Mouse (Mus musculus) liver, postnatal 0 days (tissue): ENCODE measurements at regions not wholly inside any gene's neighbourhood (a gene's known extent, or its start where the extent isn't known, plus 50 kb on each side); places are given as distances from the start of the nearest gene placed in this dataset.

Source experiments
- ATAC-seq: fragments of 200-750 bp; cut with Nextera tagmentation; 2 replicates; pipeline ENCODE4 v1.8.0; 2017; ENCODE audit warnings: mild to moderate bottlenecking, moderate library complexity
- DNase-seq: peaks from one replicate; pipeline ENCODE4 v3.0.0-alpha.2; 2016
- H3K27ac ChIP-seq: fragments of 300-500 bp; sonication (generic); 2 replicates; pipeline ENCODE4 v1.5.1; 2014; ENCODE audit warnings: antibody characterized with exemption, moderate library complexity, mild to moderate bottlenecking, low read depth
- H3K27me3 ChIP-seq: fragments of 300-500 bp; sonication (generic); 2 replicates; pipeline ENCODE4 v1.6.1; 2014; ENCODE audit warnings: low read length, control low read depth, mixed read lengths; ENCODE audit not compliant: insufficient read depth
- H3K36me3 ChIP-seq: fragments of 300-500 bp; sonication (generic); replicated peaks from 2 replicates; pipeline ENCODE4 v1.6.1; 2014; ENCODE audit warnings: mild to moderate bottlenecking, control low read depth, low read length, moderate library complexity, mixed read lengths; ENCODE audit not compliant: insufficient read depth
- H3K4me1 ChIP-seq: fragments of 300-500 bp; sonication (generic); 2 replicates; pipeline ENCODE4 v1.6.1; 2014; ENCODE audit warnings: antibody characterized with exemption, mild to moderate bottlenecking, control low read depth; ENCODE audit not compliant: insufficient read depth
- H3K4me2 ChIP-seq: fragments of 300-500 bp; sonication (generic); 2 replicates; pipeline ENCODE4 v1.6.1; 2014; ENCODE audit warnings: low read depth, mild to moderate bottlenecking, low read length, moderate library complexity, mixed read lengths
- H3K4me3 ChIP-seq: fragments of 300-500 bp; sonication (generic); 2 replicates; pipeline ENCODE4 v1.5.1; 2014; ENCODE audit warnings: low read depth, low read length
- H3K9ac ChIP-seq: fragments of 300-500 bp; sonication (generic); replicated peaks from 2 replicates; pipeline ENCODE4 v1.6.1; 2014; ENCODE audit warnings: mild to moderate bottlenecking, moderate library complexity
- H3K9me3 ChIP-seq: fragments of 300-500 bp; sonication (generic); 2 replicates; pipeline ENCODE4 v1.6.1; 2016; ENCODE audit warnings: mild to moderate bottlenecking, control low read depth, low read length, mixed read lengths
- CTCF ChIP-seq: sonication (generic); IDR thresholded peaks from 2 replicates; pipeline ENCODE4 v1.5.1; 2016; ENCODE audit warnings: antibody characterized with exemption, low read depth
- EP300 ChIP-seq: IDR thresholded peaks from 2 replicates; pipeline ENCODE4 v1.6.1; 2016; ENCODE audit warnings: antibody characterized with exemption, low read depth, mild to moderate bottlenecking
- WGBS: fragments of 180-500 bp; shearing (Covaris S2); extraction: QIAGEN DNeasy Blood & Tissue Kit; methylation state at CpG from one replicate; pipeline ENCODE4 v1.1.7; 2014; ENCODE audit not compliant: insufficient replicate concordance; 5-methylcytosine and 5-hydroxymethylcytosine counted together

- Histone ChIP-seq H3K4me1 (no peaks in the 10 kb centered on the region), H3K36me3 (no peaks in the 10 kb centered on the region), H3K27ac (no peak overlapping the region), H3K9me3 (no peaks in the 10 kb centered on the region), H3K4me2 (no peak overlapping the region), H3K27me3 (no peaks in the 10 kb centered on the region), H3K9ac (no peak overlapping the region), H3K4me3 (no peak overlapping the region)
- 80% methylated on average over 7 of the region's 7 CpGs for WGBS
- ATAC-seq, result no peak
- TF ChIP-seq EP300 (no peak), CTCF (no peak)
- DNase-seq, result no peak
These were observed 113.1 kb upstream of the Hnrnpa3 start for GRCm38 (mm10) chr2:75545971-75546370.

GRCm38 (mm10) chr2:75555676-75556075 is 103.4 kb upstream of the Hnrnpa3 start:
- Histone ChIP-seq H3K9me3 (no peaks in the 10 kb centered on the region), H3K36me3 (no peaks in the 10 kb centered on the region), H3K4me1 (no peaks in the 10 kb centered on the region), H3K27me3 (no peaks in the 10 kb centered on the region), H3K4me2 (no peak overlapping the region), H3K9ac (no peak overlapping the region), H3K4me3 (no peak overlapping the region), H3K27ac (no peak overlapping the region)
- ATAC-seq (no peak), DNase-seq (no peak)
- 86% methylated on average over 8 of the region's 8 CpGs for WGBS
- TF ChIP-seq EP300 (no peak), CTCF (no peak)

- DNase-seq (no peak), ATAC-seq (no peak)
- no peak overlapping the region for H3K4me3 ChIP-seq
- H3K4me1 ChIP-seq, result no peaks in the 10 kb centered on the region
- TF ChIP-seq CTCF (no peak), EP300 (no peak)
- no peak overlapping the region for H3K9ac ChIP-seq
- no peak overlapping the region for H3K27ac ChIP-seq
- no peak overlapping the region for H3K4me2 ChIP-seq
- H3K9me3 ChIP-seq, result no peaks in the 10 kb centered on the region
- WGBS, result 62% methylated on average over 7 of the region's 7 CpGs
- H3K27me3 ChIP-seq, result no peaks in the 10 kb centered on the region
- H3K36me3 ChIP-seq, result no peaks in the 10 kb centered on the region
These were observed 102.3 kb upstream of the Hnrnpa3 start for GRCm38 (mm10) chr2:75556744-75557143.

GRCm38 (mm10) chr2:75557392-75557791 is 101.7 kb upstream of the Hnrnpa3 start:
- WGBS, result 70% methylated on average over 11 of the region's 11 CpGs
- no peak overlapping the region for H3K4me2 ChIP-seq

GRCm38 (mm10) chr2:75559920-75560319 is 99.1 kb upstream of the Hnrnpa3 start:
- Histone ChIP-seq H3K27me3 (no peaks in the 10 kb centered on the region), H3K27ac (no peak overlapping the region), H3K9me3 (no peaks in the 10 kb centered on the region), H3K4me1 (peaks cover 9% of the 10 kb centered on the region; the same call in 1 of the 2 replicates), H3K4me3 (no peak overlapping the region), H3K36me3 (no peaks in the 10 kb centered on the region), H3K9ac (no peak overlapping the region), H3K4me2 (no peak overlapping the region)
- ATAC-seq, result no peak
- 78% methylated on average over 6 of the region's 6 CpGs for WGBS
- no peak for DNase-seq
- no peak for TF ChIP-seq CTCF

More at GRCm38 (mm10) chr2:75557392-75557791, 101.7 kb upstream of the Hnrnpa3 start:
- Histone ChIP-seq H3K27me3 (no peaks in the 10 kb centered on the region), H3K4me1 (no peaks in the 10 kb centered on the region), H3K4me3 (no peak overlapping the region), H3K9ac (no peak overlapping the region), H3K36me3 (no peaks in the 10 kb centered on the region), H3K9me3 (no peaks in the 10 kb centered on the region), H3K27ac (no peak overlapping the region)
- ATAC-seq (no peak), DNase-seq (no peak)
- TF ChIP-seq CTCF (no peak), EP300 (no peak)

- peak; percentile 51; the same call in 1 of the 2 replicates for ATAC-seq
- DNase-seq, result peak; percentile 25
These were observed 95.7 kb upstream of the Hnrnpa3 start for GRCm38 (mm10) chr2:75563253-75563913.

More at GRCm38 (mm10) chr2:75563253-75563913, 95.7 kb upstream of the Hnrnpa3 start:
- H3K4me2 ChIP-seq, result no peak overlapping the region; the same call in 1 of the 2 replicates
- H3K27me3 ChIP-seq, result no peaks in the 10 kb centered on the region
- no peak overlapping the region for H3K4me3 ChIP-seq
- H3K36me3 ChIP-seq, result no peaks in the 10 kb centered on the region
- H3K9ac ChIP-seq, result no peak overlapping the region
- no peak overlapping the region for H3K27ac ChIP-seq
- H3K9me3 ChIP-seq, result no peaks in the 10 kb centered on the region
- WGBS, result 28% methylated on average over 9 of the region's 9 CpGs
- TF ChIP-seq EP300 (no peak), CTCF (peak; percentile 56)
- H3K4me1 ChIP-seq, result peaks cover 9% of the 10 kb centered on the region; the same call in 1 of the 2 replicates
